Mouse (Mus musculus) megakaryocyte, adult 5-6 weeks (primary cell): ENCODE measurements around the gene Krt86. TPM values are rescaled to one million over a fixed set of nuclear protein-coding genes. Genes with fewer than 3 reads are reported as not detected.
"Not testable (repeated sequence)": the region's sequence is repeated elsewhere in the genome, so short reads cannot be mapped to it uniquely, and the experiment has no call there.

ENCODE experiments used
- ATAC-seq: 2 replicates; pipeline ENCODE4 v1.8.0; 2016; ENCODE audit warnings: mild to moderate bottlenecking, inconsistent platforms; ENCODE audit not compliant: poor library complexity, severe bottlenecking
- total RNA-seq, 2 experiments: library from RNA; stranded (forward) in 1 of 2; stranded (reverse) in 1 of 2; fragments of 153-499, 151-499 nt in 1 of 2; fragments of 221-1000, 200-1000 nt in 1 of 2; gene quantifications; 2 replicates each; pipeline versions ENCODE4 v1.2.3 to v1.2.4; 2015 to 2017

The Krt86 gene
- total RNA-seq, 2 experiments from 2014 or later: 0.33 to 0.59 TPM

- no peak for ATAC-seq
Measured at GRCm38 (mm10) chr15:101491431-101491830, 18.2 kb downstream of the Krt86 start, which contains the start of gene Krt83. Gene Krt83 (minus strand): TSS chr15:101491512.

GRCm38 (mm10) chr15:101492718-101493117 is 19.4 kb downstream of the Krt86 start:
- ATAC-seq: no peak

- no peak for ATAC-seq
Measured at GRCm38 (mm10) chr15:101493713-101494112, 20.4 kb downstream of the Krt86 start.

GRCm38 (mm10) chr15:101494203-101494602 is 20.9 kb downstream of the Krt86 start:
- ATAC-seq: no peak

GRCm38 (mm10) chr15:101495266-101495665 is 22.0 kb downstream of the Krt86 start:
- ATAC-seq: no peak

GRCm38 (mm10) chr15:101497181-101497580 is 23.9 kb downstream of the Krt86 start:
- ATAC-seq: peak; percentile 58

- no peak for ATAC-seq
Measured at GRCm38 (mm10) chr15:101506896-101507758, 33.8 kb downstream of the Krt86 start.

GRCm38 (mm10) chr15:101508247-101508646 is 35.0 kb downstream of the Krt86 start:
- no peak for ATAC-seq

GRCm38 (mm10) chr15:101517161-101517560 is 43.9 kb downstream of the Krt86 start, which contains the start of gene Gm49425:
Gene Gm49425 (minus strand): TSS chr15:101517261.
- not testable (repeated sequence) for ATAC-seq

- no peak for ATAC-seq
Measured at GRCm38 (mm10) chr15:101519792-101520191, 46.5 kb downstream of the Krt86 start.

- no peak for ATAC-seq
Measured at GRCm38 (mm10) chr15:101522556-101523232, 49.4 kb downstream of the Krt86 start.

Other genes with a start within 250 kb of the Krt86 start
- 0.16 and 0.30 TPM in 2 replicates for gene Grasp, start 249.3 kb upstream of the Krt86 start, total RNA-seq (2015)
- 0.29 and 0.85 TPM in 2 replicates for gene Grasp, start 249.3 kb upstream of the Krt86 start, total RNA-seq (2017)
- gene Nr4a1, start 219.2 kb upstream of the Krt86 start, total RNA-seq (2015): 42.1 and 45.0 TPM in 2 replicates
- gene Nr4a1, start 219.2 kb upstream of the Krt86 start, total RNA-seq (2017): 37.0 TPM in 2 replicates
- gene Atg101, start 189.2 kb upstream of the Krt86 start, total RNA-seq (2015): 8.2 and 12.1 TPM in 2 replicates
- gene Atg101, start 189.2 kb upstream of the Krt86 start, total RNA-seq (2017): 53.3 and 58.0 TPM in 2 replicates
- not detected in 2 replicates for gene 6030408B16Rik, start 180.3 kb upstream of the Krt86 start, total RNA-seq (2015)
- not detected in 2 replicates for gene 6030408B16Rik, start 180.3 kb upstream of the Krt86 start, total RNA-seq (2017)
- gene Krt80, start 103.3 kb upstream of the Krt86 start, total RNA-seq (2015): 44.3 and 45.8 TPM in 2 replicates
- 31.7 and 37.8 TPM in 2 replicates for gene Krt80, start 103.3 kb upstream of the Krt86 start, total RNA-seq (2017)
- 0.85 and 1.1 TPM in 2 replicates for gene Krt7, start 62.4 kb upstream of the Krt86 start, total RNA-seq (2015)
- 1.5 and 2.8 TPM in 2 replicates for gene Krt7, start 62.4 kb upstream of the Krt86 start, total RNA-seq (2017)
- gene Krt87, start 34.7 kb upstream of the Krt86 start, total RNA-seq (2015): not detected in 2 replicates
- not detected in 2 replicates for gene Krt87, start 34.7 kb upstream of the Krt86 start, total RNA-seq (2017)
- not detected in 2 replicates for gene Krt88, start 25.7 kb upstream of the Krt86 start, total RNA-seq (2015)
- not detected in 2 replicates for gene Krt88, start 25.7 kb upstream of the Krt86 start, total RNA-seq (2017)
- gene Krt81, start 9.7 kb upstream of the Krt86 start, total RNA-seq (2015): 0.18 TPM in 1 of 2 replicates, not detected in the other
- gene Krt81, start 9.7 kb upstream of the Krt86 start, total RNA-seq (2017): not detected in 2 replicates
- 1.5 and 2.5 TPM in 2 replicates for gene Krt83, start 18.0 kb downstream of the Krt86 start, total RNA-seq (2015)
- 0.73 and 1.1 TPM in 2 replicates for gene Krt83, start 18.0 kb downstream of the Krt86 start, total RNA-seq (2017)
- not detected in 2 replicates for gene Gm49425, start 43.8 kb downstream of the Krt86 start, total RNA-seq (2015)
- not detected in 2 replicates for gene Gm49425, start 43.8 kb downstream of the Krt86 start, total RNA-seq (2017)
- not detected in 2 replicates for gene Krt84, start 59.3 kb downstream of the Krt86 start, total RNA-seq (2015)
- not detected in 2 replicates for gene Krt84, start 59.3 kb downstream of the Krt86 start, total RNA-seq (2017)
- gene Krt82, start 77.2 kb downstream of the Krt86 start, total RNA-seq (2015): not detected in 2 replicates
- not detected in 2 replicates for gene Krt82, start 77.2 kb downstream of the Krt86 start, total RNA-seq (2017)
- gene Krt90, start 89.5 kb downstream of the Krt86 start, total RNA-seq (2015): not detected in 2 replicates
- gene Krt90, start 89.5 kb downstream of the Krt86 start, total RNA-seq (2017): not detected in 2 replicates
- not detected in 2 replicates for gene Krt75, start 100.4 kb downstream of the Krt86 start, total RNA-seq (2015)
- not detected in 2 replicates for gene Krt75, start 100.4 kb downstream of the Krt86 start, total RNA-seq (2017)
- not detected in 2 replicates for gene Gm5414, start 154.7 kb downstream of the Krt86 start, total RNA-seq (2015)
- gene Gm5414, start 154.7 kb downstream of the Krt86 start, total RNA-seq (2017): not detected in 2 replicates
- gene Gm5478, start 173.9 kb downstream of the Krt86 start, total RNA-seq (2015): not detected in 2 replicates
- gene Gm5478, start 173.9 kb downstream of the Krt86 start, total RNA-seq (2017): not detected in 2 replicates
- not detected in 2 replicates for gene Krt6b, start 206.8 kb downstream of the Krt86 start, total RNA-seq (2015)
- gene Krt6b, start 206.8 kb downstream of the Krt86 start, total RNA-seq (2017): not detected in 2 replicates
- not detected in 2 replicates for gene Krt6a, start 220.8 kb downstream of the Krt86 start, total RNA-seq (2015)
- gene Krt6a, start 220.8 kb downstream of the Krt86 start, total RNA-seq (2017): not detected in 2 replicates
- gene Krt5, start 239.4 kb downstream of the Krt86 start, total RNA-seq (2015): not detected in 2 replicates
- gene Krt5, start 239.4 kb downstream of the Krt86 start, total RNA-seq (2017): not detected in 2 replicates